Mouse (Mus musculus) G1E (cell line): ENCODE measurements around the gene Parp2.

Experiments used
- CTCF ChIP-seq: IDR thresholded peaks from 2 replicates; pipeline ENCODE4 v1.5.1; 2012; ENCODE audit warnings: low read depth, low read length, inconsistent platforms, mixed read lengths
- POLR2AphosphoS5 ChIP-seq: IDR thresholded peaks from 2 replicates; pipeline ENCODE4 v1.6.1; 2012; ENCODE audit warnings: low read depth, low read length, inconsistent platforms; ENCODE audit not compliant: insufficient replicate concordance

DNA sequence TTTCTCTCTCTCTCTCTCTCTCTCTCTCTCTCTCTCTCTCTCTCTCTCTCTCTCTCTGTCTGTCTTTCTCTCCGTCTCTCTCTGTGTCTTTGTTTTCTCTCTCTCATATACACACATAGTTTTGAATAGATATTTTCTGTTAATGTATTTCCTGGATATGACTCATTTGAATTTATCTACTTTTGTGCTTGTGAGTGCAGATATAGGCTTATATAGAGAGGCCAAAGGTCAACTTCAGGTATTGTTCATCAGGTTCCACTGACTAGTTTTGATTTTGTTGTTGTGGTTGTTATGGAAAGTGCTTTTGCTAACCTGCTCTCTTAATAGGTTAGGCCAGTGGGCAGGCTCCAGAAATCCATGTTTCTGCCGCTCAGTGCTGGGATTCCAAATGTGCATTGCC is 5.4 kb downstream of the Parp2 start:
- TF ChIP-seq POLR2AphosphoS5 (no peak), CTCF (no peak)
